Mouse (Mus musculus) ES-Bruce4 (cell line): ENCODE data around the gene Astn1.

Experiments
- CTCF ChIP-seq: IDR thresholded peaks from one replicate; pipeline ENCODE4 v1.8.1; 2011; ENCODE audit warnings: low read depth, low read length
- EP300 ChIP-seq: IDR thresholded peaks from 2 replicates; pipeline ENCODE4 v1.6.1; 2011; ENCODE audit warnings: low read depth, low read length; ENCODE audit not compliant: insufficient read depth
- POLR2A ChIP-seq: IDR thresholded peaks from one replicate; pipeline ENCODE4 v1.8.1; 2011; ENCODE audit warnings: low read length; ENCODE audit not compliant: insufficient read depth

DNA sequence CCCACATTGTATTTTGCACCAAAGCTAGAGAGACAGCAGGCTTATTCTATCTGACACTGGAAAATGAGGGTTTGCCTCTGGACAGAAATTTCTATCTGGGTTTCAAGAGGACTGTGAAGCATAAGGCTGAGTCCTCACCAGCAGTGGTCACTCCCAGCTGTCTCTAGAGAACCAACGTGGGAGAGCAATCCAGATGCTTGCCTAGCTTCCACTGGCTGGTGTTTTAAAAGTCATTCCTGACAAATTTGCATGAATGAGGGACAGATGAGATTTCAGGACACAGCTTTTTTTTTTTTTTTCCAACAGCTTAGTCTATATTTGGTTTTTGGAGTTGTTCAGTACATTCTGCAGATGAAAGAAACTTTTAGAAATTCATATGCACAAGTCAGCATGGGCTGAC lies 213.9 kb downstream of the Astn1 start:
- no peak for TF ChIP-seq EP300
- no peak for TF ChIP-seq POLR2A
- no peak for TF ChIP-seq CTCF
